Mouse (Mus musculus) cerebellum, adult 2 months (tissue): Measurements from ENCODE around the gene Neurog1.

Source experiments
- CTCF ChIP-seq: fragments of 200-500 bp; IDR thresholded peaks from 2 replicates; pipeline ENCODE4 v1.5.1; 2011; ENCODE audit warnings: low read depth, mild to moderate bottlenecking, control low read depth, low read length, moderate library complexity, borderline replicate concordance; ENCODE audit not compliant: insufficient read depth
- POLR2A ChIP-seq: fragments of 200-500 bp; IDR thresholded peaks from 2 replicates; pipeline ENCODE4 v1.6.1; 2011; ENCODE audit warnings: low read length, control low read depth, borderline replicate concordance; ENCODE audit not compliant: insufficient read depth

DNA sequence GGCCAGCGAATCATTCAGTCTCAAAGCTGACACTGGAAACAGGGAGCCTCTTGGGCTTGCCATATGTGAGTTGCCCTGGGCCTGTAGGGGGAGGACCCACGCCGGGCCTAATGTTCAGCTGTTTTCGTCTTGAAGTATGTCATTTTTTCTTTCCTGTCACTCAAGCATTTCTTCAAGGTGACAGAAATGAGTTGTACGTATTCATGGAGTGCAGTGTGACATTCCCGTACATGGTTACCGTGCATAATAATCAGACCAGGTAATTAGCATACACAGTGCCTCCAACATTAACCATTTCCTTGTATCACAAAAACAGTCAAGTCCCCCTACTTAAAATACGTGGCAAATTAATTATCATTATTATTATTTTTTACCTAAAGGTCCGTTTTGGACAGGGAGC is 35.1 kb upstream of the Neurog1 start:
- TF ChIP-seq POLR2A (no peak), CTCF (no peak)
